Mouse (Mus musculus) heart, postnatal 0 days (tissue): ENCODE results near the gene BC117090.

Source experiments
- CTCF ChIP-seq: IDR thresholded peaks from 2 replicates; pipeline ENCODE4 v1.5.1; 2016; ENCODE audit warnings: antibody characterized with exemption, control low read depth, low read depth
- EP300 ChIP-seq: IDR thresholded peaks from 2 replicates; pipeline ENCODE4 v1.6.1; 2016; ENCODE audit warnings: antibody characterized with exemption, low read depth

- TF ChIP-seq CTCF (no peak), EP300 (no peak)
These were observed 14.8 kb downstream of the BC117090 start for GRCm38 (mm10) chr16:36319286-36319685.
